Mouse (Mus musculus): ENCODE results near the gene Ncan.

Ncan gene

GRCm38 (mm10) chr8:70128435-70128834 is 7.8 kb upstream of the Ncan start:
- DNase-seq = no peak

DNA sequence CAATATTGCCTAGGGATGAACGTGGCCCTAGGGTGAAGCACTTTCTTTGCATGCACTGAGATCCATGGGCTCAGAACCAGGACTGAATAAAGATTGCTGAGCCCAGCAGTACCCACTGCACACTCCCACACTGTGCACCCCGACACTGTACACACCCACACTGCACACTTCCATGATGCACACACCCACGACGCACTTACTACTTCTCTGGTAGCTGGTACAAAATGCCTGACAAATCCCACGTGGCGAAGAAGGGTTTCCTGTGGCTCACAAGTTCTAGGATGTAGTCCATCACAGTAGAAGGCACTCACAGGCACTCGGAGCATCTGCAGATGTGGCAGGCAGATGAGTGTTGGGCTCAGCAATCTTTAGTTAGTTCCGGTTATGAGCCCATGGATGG is 4.3 kb upstream of the Ncan start:
- DNase-seq = no peak

GRCm38 (mm10) chr8:70122863-70123262 is 2.2 kb upstream of the Ncan start:
- DNase-seq = no peak

- no peak for DNase-seq
Observed at GRCm38 (mm10) chr8:70118726-70119700, 1.7 kb downstream of the Ncan start.

- DNase-seq = no peak
Observed at GRCm38 (mm10) chr8:70117611-70118010, 3.1 kb downstream of the Ncan start.

GRCm38 (mm10) chr8:70114892-70115291 is 5.8 kb downstream of the Ncan start:
- DNase-seq = no peak

DNA sequence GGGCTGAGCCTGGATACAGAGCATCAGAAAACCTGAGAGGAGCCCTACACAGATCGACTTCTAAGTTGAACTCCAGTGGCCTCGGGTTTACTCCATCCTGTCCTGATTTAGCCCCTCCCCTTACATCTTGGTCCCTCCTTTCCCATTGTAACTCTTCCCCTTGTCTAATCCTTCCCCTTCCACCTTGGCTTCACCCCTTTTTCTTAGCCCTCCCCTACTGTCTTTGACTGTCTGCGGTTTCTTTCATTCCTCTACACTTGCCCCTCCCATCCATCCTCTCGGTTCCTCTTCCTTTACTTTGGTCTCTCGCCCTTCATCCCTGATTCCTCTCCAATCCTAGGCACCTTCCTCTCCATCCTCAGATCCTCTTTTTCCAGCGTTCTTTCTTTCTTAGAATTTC is 6.2 kb downstream of the Ncan start:
- no peak for DNase-seq

DNA sequence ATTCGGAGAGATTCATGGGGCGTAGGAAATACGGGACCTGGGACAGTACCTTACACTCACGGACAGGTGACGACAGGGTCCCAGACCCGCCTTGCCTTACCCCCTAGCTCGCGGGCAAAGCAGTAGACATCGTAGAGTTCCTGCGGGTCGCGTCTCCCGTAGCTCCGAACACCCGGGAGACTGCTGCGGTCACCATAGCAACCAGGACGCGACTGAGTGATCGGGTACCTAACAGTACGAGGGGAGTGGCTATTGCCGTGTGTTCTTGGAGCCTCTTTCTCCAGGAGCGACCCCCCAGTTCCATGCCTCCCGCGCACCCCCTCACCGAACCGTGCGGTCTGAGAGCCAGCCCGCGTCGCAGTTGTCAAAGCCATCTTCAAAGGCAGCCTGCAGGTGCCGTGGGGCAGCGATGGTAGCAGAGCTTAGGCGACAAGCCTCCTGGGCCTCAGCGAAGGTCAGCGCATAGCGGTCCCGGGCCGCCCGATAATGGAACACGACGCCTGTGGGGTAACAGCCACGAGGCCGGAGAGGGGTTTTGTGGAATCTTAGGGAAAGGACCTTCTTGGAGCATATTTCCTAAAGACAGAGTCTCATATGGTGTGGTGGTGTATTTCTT is 8.2 kb downstream of the Ncan start:
- no peak for DNase-seq

DNA sequence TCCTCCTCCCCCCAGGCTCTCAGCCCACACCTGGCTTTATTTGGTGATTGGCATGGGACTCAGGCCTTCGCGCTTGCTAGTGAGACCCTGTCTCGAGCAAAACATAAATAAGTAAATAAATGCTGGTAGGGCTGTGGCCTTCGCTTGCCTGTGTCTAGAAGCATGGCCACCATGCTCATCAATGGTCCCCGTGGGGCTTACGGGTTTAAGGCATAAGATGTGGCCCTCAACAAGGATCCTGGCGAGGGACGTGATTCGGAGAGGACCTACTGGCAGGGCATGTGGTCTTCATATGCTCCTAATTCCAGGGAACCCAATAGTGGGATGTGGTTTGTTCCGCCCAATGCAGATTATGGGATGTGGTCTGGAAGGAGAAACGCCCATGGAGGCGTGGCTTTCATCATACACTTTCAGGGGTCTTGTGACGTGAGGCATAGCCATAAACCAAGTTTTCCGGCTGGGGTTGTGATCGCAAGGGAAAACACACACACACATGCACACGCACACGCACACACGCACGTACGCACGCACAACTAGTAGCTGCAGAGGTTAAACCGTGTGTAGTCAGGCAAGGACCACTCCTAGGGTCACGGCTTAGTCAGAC is 9.4 kb downstream of the Ncan start:
- no peak for DNase-seq

- no peak for DNase-seq
Observed at GRCm38 (mm10) chr8:70110451-70110850, 10.2 kb downstream of the Ncan start.

GRCm38 (mm10) chr8:70104922-70105321 is 15.8 kb downstream of the Ncan start:
- DNase-seq = no peak

- peak; percentile 16 to 21 for DNase-seq
Observed at GRCm38 (mm10) chr8:70104506-70104905, 16.2 kb downstream of the Ncan start.

- no peak for DNase-seq
Observed at GRCm38 (mm10) chr8:70100241-70100640, 20.4 kb downstream of the Ncan start.

DNA sequence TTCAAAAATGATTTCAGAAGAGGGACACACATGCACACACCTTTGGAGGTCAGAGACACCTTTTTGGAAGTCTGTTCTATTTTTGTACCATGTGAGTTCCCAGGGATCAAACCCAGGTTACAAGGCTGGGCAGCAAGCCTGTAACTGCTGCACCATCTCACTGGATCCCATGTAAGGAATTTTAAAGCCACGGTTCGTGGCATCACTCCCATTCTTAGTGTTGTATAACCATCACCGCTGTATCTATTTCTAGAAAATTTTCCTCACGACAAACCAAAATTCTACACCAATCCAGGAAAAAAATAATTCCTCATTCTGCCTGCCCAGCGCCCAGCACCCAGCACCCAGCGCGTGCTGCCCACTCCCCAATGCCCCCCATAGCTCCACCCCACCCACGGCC is 21.4 kb downstream of the Ncan start:
- DNase-seq = no peak

DNA sequence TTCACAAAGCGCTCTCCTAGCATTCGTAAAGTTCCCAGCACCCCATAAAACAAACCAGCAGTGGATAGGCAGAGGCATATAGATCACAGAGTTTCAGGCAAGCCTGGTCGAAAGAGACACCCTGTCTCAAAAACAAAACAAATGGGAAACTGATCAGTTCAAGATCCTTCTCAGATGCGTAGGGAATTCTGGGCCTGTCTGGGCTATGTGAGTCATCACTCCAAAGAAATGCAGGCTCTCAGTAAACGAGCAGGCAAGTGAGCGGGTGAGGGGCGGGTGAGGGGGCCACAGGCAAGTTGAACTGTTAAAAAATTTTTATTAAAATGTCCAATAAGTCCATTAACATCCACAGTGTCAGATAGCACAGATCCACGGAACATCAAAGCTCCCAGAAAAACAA is 27.9 kb downstream of the Ncan start:
- DNase-seq = no peak

- DNase-seq = no peak
Observed at GRCm38 (mm10) chr8:70089296-70089960, 31.2 kb downstream of the Ncan start.

DNA sequence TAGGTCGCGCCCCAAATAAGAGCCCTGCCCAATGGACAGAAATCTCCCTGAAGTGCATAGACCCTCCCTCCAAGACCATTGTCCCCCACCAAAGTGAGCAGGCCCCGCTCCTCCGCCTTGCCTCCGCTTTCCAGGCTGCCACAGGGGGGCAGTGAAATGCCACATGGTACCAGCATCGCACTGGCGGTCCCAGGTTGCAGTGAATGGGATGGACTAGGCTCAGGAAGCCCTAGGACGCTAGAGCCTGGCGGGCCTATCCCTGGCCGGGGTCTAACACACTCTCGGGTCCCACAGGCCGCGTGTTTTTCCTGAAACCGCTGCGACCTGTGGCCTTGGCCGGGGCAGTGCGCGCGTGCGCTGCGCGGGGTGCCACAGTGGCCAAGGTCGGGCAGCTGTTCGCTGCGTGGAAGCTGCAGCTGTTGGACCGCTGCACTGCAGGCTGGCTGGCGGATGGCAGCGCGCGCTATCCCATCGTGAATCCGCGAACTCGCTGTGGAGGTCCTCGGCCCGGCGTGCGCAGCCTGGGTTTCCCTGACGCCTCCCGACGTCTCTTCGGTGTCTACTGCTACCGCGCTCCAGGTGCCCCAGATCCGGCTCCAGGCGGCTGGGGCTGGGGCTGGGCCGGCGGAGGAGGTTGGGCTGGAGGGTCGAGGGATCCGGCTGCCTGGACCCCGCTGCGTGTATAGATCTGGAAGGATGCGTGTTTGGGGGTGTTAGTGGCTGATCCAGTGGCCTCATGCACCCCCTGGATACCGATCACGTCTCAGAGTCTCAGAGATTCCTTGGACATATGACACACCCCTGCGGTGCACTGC is 32.6 kb downstream of the Ncan start:
- no peak for DNase-seq

DNA sequence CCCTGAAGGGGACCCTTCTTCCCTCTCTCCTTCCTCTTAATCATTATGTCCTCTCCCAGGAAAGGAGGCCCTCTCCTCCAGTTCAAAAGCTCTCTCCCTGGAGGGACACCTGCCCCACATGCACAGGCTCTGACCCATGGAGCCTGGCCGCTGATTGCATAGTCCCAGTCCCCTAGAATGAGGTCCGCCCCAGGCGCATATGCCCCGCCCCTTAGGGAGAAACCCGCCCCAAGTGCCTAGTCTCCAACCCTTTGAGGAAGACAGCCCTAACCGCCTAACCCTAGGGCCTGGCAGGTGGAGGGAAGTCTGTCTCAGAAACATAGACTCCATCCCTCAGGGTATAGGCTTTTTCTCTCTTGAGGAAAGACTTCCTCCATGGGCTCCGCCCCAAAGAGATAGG is 33.4 kb downstream of the Ncan start:
- no peak for DNase-seq

DNA sequence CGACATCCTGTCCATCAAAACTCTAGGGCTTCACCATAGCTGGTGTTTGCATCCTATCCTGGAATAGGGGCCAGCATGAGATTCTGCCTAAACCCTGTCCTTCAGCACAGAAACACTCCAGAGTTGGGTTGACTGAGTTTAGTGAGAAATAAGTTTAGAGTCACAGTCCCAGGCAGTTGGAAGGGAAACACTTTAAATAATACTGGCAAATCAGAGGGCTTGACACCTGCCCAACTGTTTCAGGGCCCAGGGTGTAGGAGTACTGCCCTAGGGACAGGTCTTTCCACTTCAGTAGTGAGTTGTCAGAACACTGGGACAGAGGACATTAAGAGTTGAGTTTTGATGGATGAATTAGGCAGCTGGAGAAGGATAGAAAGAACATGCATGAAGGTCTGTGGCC is 34.5 kb downstream of the Ncan start:
- no peak for DNase-seq

DNA sequence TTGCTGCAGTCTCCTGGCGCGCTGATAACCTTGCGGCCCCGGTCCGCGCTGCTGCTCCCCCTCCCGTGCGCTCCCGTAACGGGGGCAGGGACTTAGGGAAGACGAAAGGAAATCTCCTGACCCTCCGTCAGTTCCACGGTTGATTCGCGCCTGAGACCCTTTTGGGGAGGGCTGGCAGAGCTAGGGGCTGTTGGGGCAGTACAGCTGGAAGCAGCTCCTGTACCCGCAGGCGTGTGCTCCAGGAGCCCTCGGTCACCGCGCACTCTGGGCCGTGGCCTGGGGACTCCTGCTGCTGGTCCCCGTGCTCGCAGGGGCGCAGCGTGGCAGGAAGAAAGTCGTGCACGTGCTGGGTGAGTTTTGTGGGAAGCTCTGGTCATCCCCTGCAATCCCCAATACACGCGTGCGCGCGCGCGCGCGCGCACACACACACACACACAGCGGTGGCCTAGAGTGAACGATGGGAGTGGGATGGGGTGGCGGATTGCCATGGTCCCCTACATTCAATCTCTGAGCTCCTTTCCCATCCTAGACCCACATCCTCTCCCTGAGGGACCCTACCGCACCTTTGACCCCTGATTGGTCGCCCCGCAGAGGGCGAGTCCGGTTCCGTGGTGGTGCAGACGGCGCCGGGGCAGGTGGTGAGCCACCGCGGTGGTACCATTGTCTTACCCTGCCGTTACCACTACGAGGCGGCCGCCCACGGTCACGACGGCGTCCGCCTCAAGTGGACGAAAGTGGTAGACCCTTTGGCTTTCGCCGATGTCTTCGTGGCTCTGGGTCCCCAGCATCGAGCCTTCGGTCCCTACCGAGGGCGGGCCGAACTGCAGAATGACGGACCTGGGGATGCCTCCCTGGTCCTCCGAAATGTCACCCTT is 36.2 kb downstream of the Ncan start:
- DNase-seq = no peak

DNA sequence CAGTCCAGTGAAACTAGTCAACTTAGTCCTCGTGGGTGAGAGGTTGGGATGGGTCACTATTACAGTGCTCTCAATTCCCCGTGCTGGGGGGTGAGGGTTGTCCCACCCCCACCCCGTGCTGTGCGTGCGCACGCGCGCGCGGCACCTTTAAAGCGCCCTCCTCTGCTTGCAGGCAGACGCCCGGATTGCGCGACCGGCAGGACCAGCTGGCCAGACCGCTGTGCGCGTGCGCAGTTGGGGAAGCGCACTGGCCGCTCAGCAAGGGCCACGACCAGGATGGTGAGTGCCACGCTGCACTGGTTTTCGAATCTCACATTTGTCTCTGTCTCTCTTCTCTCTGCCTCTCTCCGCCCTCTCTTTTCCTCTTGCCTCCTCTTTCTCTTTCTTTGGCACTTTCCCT is 37.4 kb downstream of the Ncan start, which contains the start of gene Hapln4:
Gene Hapln4, plus strand, starts transcription at position 173 of the 400 bp plus-strand sequence.
- no peak for DNase-seq
